ENCODE assay signal across 18 mouse cellular contexts in genomic region chr4:8212873-8213569, GRCm38 (mm10). TPM values are rescaled to one million over a fixed set of nuclear protein-coding genes. Genes with fewer than 3 reads are reported as not detected.
A peak's percentile ranks its signal among the peaks of the same experiment; 100 is the strongest.
DNase-seq lines count a peak whose midpoint lies in the region; ATAC-seq and TF ChIP-seq lines count a peak whose summit lies in the region.
"Had no signal": no experiment of that assay in that cellular context is flagged by ENCODE, and none has a peak within 500 bp of the region (broad histone marks: within the 10 kb centered on the region; RNA-seq: fewer than 3 reads in every experiment).

No protein-coding gene starts in this region.

- ATAC-seq in heart, postnatal 0 days (ENCODE audit: insufficient read depth, low read depth), result no peak
- ATAC-seq: forebrain, embryonic 15.5 days had no signal

- no peak for DNase-seq in heart, postnatal 0 days (ENCODE audit: low spot score)
- DNase-seq in heart, postnatal 4 days, result no peak
- peak; percentile 13 for DNase-seq in NIH3T3 (ENCODE audit: low read depth)
- DNase-seq in skeletal muscle tissue, adult 2 months (ENCODE audit: low read depth, low spot score), result peak; percentile 45
- DNase-seq in left cerebral cortex, adult 9 months (ENCODE audit: low spot score in 2 of 2), result no peak
- no peak for DNase-seq in kidney, adult 9 months
- DNase-seq: cerebellum, adult 9-10 months; retina, postnatal 1 day; thymus, postnatal 25 days had no signal

- peak overlapping the region; percentile 20; the same call in 1 of the 2 replicates for H3K27ac ChIP-seq in heart, postnatal 0 days (ENCODE audit: low read depth)
- peak overlapping the region; percentile 36; the same call in 1 of the 2 replicates for H3K27ac ChIP-seq in embryonic fibroblast, embryonic 13.5 days (ENCODE audit: insufficient read depth, low read length)
- H3K27ac ChIP-seq: forebrain, embryonic 15.5 days; hindbrain, embryonic 10.5 days; kidney, embryonic 15.5 days; liver, embryonic 15.5 days had no signal

- WGBS in heart, postnatal 0 days, result 53% methylated on average over 8 of the region's 8 CpGs

- H3K9me3 ChIP-seq in heart, postnatal 0 days (replicated peaks; ENCODE audit: control insufficient read depth, low read length), result no peaks in the 10 kb centered on the region
- H3K9me3 ChIP-seq: forebrain, embryonic 15.5 days; G1E; hindbrain, embryonic 10.5 days; kidney, embryonic 15.5 days; liver, embryonic 15.5 days had no signal

- H3K9ac ChIP-seq in heart, postnatal 0 days (replicated peaks; ENCODE audit: low read depth, low read length), result no peak overlapping the region
- H3K9ac ChIP-seq: forebrain, embryonic 15.5 days; kidney, embryonic 15.5 days; liver, embryonic 15.5 days had no signal

- TF ChIP-seq EP300 in heart, postnatal 0 days (IDR thresholded peaks at IDR 0.05; ENCODE audit: low read depth), result no peak

- no peaks in the 10 kb centered on the region for H3K36me3 ChIP-seq in heart, postnatal 0 days (replicated peaks; ENCODE audit: control insufficient read depth, insufficient read depth, low read length)
- H3K36me3 ChIP-seq: forebrain, embryonic 15.5 days; G1E; hindbrain, embryonic 10.5 days; kidney, embryonic 15.5 days; liver, embryonic 15.5 days had no signal

- H3K4me3 ChIP-seq in heart, postnatal 0 days (ENCODE audit: low read depth, low read length), result no peak overlapping the region
- no peak overlapping the region for H3K4me3 ChIP-seq in embryonic fibroblast, embryonic 13.5 days (ENCODE audit: insufficient read depth, low read length)
- H3K4me3 ChIP-seq: erythroblast, embryonic 14.5 days; forebrain, embryonic 15.5 days; hindbrain, embryonic 10.5 days; kidney, embryonic 15.5 days; liver, embryonic 15.5 days had no signal

- no peak for TF ChIP-seq CTCF in heart, postnatal 0 days (IDR thresholded peaks at IDR 0.05; ENCODE audit: low read depth)
- no peak for TF ChIP-seq CTCF in embryonic fibroblast, embryonic 13.5 days (IDR thresholded peaks at IDR 0.05; ENCODE audit: borderline replicate concordance, insufficient read depth, low read length)

- H3K4me2 ChIP-seq in heart, postnatal 0 days (ENCODE audit: low read depth, low read length), result no peak overlapping the region
- H3K4me2 ChIP-seq: forebrain, embryonic 15.5 days; heart, embryonic 11.5 days; kidney, embryonic 15.5 days; liver, embryonic 15.5 days; midbrain, embryonic 11.5 days had no signal

- peaks cover 2% of the 10 kb centered on the region; the same call in 1 of the 2 replicates for H3K4me1 ChIP-seq in heart, postnatal 0 days (ENCODE audit: control insufficient read depth, insufficient read depth)
- H3K4me1 ChIP-seq in embryonic fibroblast, embryonic 13.5 days (ENCODE audit: control insufficient read depth, insufficient read depth, low read length), result no peaks in the 10 kb centered on the region
- H3K4me1 ChIP-seq: forebrain, embryonic 15.5 days; liver, embryonic 15.5 days had no signal

- no peak for TF ChIP-seq POLR2A in embryonic fibroblast, embryonic 13.5 days (IDR thresholded peaks at IDR 0.05; ENCODE audit: low read depth, low read length)

- H3K27me3 ChIP-seq in heart, postnatal 0 days (ENCODE audit: control insufficient read depth, insufficient read depth, low read length), result no peaks in the 10 kb centered on the region
- H3K27me3 ChIP-seq: forebrain, embryonic 15.5 days; kidney, embryonic 15.5 days; liver, embryonic 15.5 days had no signal

RNA-seq across cellular contexts. Expression of gene Car8, which starts 25.8 kb away (rescaled TPM):
- total RNA-seq in heart, postnatal 0 days (2014; rRNA removed; ENCODE audit: low replicate concordance), result 9.1 and 9.7 TPM in 2 replicates
- polyA plus RNA-seq in heart, postnatal 0 days (2015; fragmentation: Nextera tagmentation; extraction: Ambion mirVana), result 11.3 and 12.5 TPM in 2 replicates
- 10 to 100 TPM; 12.6 to 13.3 TPM for total RNA-seq in heart, postnatal 4 days (2021)
- polyA plus RNA-seq in embryonic fibroblast, embryonic 13.5 days (2011; ENCODE audit: insufficient read length, low read depth, missing spikeins), result 0.32 and 0.72 TPM in 2 replicates
- total RNA-seq: G1E had no signal
- polyA plus RNA-seq: erythroblast, embryonic 14.5 days; G1E had no signal

Comparison
In these comparisons a context has a peak if more than half of its experiments do, and no peak if none do; other contexts are left out.
1. DNase-seq: peak in NIH3T3 (single experiment) and skeletal muscle tissue, adult 2 months (single experiment); none in heart, postnatal 0 days (single experiment), heart, postnatal 4 days (single experiment), left cerebral cortex, adult 9 months (0 of 2) and kidney, adult 9 months (single experiment).